Mouse (Mus musculus): ENCODE results near the gene Parp16.

- TF ChIP-seq ZNF384 (IDR thresholded peaks at IDR 0.05; ENCODE audit: low read depth, low read length) (no peak), ZC3H11A (IDR thresholded peaks at IDR 0.05; ENCODE audit: borderline replicate concordance, low read depth, low read length) (no peak), MAFK (IDR thresholded peaks at IDR 0.05; ENCODE audit: insufficient read depth, low read depth, low read length) (no peak), CHD2 (IDR thresholded peaks at IDR 0.05; ENCODE audit: low read depth, low read length) (no peak)
These were observed 1.9 kb upstream of the Parp16 start for GRCm38 (mm10) chr9:65193214-65193613.
